Mouse (Mus musculus) lung, adult 2 months (tissue): ENCODE measurements around the gene Atp5g2.

Source experiments
- CTCF ChIP-seq: fragments of 200-500 bp; IDR thresholded peaks from 2 replicates; pipeline ENCODE4 v1.5.1; 2011; ENCODE audit warnings: mild to moderate bottlenecking, low read length, control low read depth; ENCODE audit not compliant: insufficient read depth
- POLR2A ChIP-seq: fragments of 200-500 bp; IDR thresholded peaks from 2 replicates; pipeline ENCODE4 v1.6.1; 2011; ENCODE audit warnings: low read depth, mild to moderate bottlenecking, control low read depth, low read length, borderline replicate concordance; ENCODE audit errors: extremely low read depth

DNA sequence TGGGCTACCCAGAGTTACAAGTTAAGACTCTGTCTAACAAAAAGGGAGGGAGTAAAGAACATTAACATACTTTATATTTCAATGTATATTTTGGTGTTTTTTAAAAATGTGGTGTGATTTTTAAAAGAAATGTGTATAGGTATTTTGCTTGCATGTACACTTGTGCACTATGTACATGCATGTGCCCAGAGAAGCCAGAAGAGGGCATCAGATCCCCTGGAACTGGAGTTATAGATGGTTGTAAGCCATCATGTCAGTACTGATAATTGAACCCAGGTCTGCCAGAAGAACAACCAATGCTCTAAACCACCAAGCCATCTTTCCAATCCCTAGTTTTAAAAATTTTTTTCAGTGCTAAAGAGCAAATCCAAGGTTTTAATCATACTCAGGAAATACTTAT, 59.2 kb downstream of the Atp5g2 start:
- TF ChIP-seq POLR2A (no peak), CTCF (no peak)
